Mouse (Mus musculus): ENCODE measurements around the gene Foxp1. TPM values are rescaled to one million over a fixed set of nuclear protein-coding genes. Genes with fewer than 3 reads are reported as not detected.

Gene Foxp1
- polyA plus RNA-seq, 1 experiment from 2014 or later: 99.3 TPM

GRCm38 (mm10) chr6:99515667-99516199, 6.8 kb downstream of the Foxp1 start:
- H3K9me3 ChIP-seq: no peaks in the 10 kb centered on the region
- 86% methylated on average over 7 of the region's 7 CpGs for WGBS
- no peak for DNase-seq (ENCODE audit: low spot score)
- H3K36me3 ChIP-seq: no peaks in the 10 kb centered on the region
- no peaks in the 10 kb centered on the region for H3K27me3 ChIP-seq (ENCODE audit: insufficient read depth, poor library complexity, severe bottlenecking)
- H3K27ac ChIP-seq: no peak overlapping the region
- peaks cover 10% of the 10 kb centered on the region for H3K4me1 ChIP-seq
- H3K4me3 ChIP-seq: no peak overlapping the region

- Histone ChIP-seq H3K9me3 (no peaks in the 10 kb centered on the region), H3K36me3 (peaks cover 3% of the 10 kb centered on the region; the same call in 1 of the 2 replicates), H3K4me1 (peaks cover 20% of the 10 kb centered on the region), H3K4me3 (0 out of 2 replicates have a peak overlapping the region, but pooled peaks have one; percentile 31), H3K27me3 (ENCODE audit: insufficient read depth, poor library complexity, severe bottlenecking) (no peaks in the 10 kb centered on the region), H3K27ac (peak overlapping the region; percentile 65)
- WGBS: 23% methylated on average over 6 of the region's 6 CpGs
- no peak for DNase-seq (ENCODE audit: low spot score)
Measured at GRCm38 (mm10) chr6:99511862-99512261, 10.7 kb downstream of the Foxp1 start.

GRCm38 (mm10) chr6:99509189-99509592, 13.3 kb downstream of the Foxp1 start:
- H3K27me3 ChIP-seq (ENCODE audit: insufficient read depth, poor library complexity, severe bottlenecking): no peaks in the 10 kb centered on the region
- no peak overlapping the region for H3K4me3 ChIP-seq
- H3K27ac ChIP-seq: 0 out of 2 replicates have a peak overlapping the region, but pooled peaks have one; percentile 49
- H3K4me1 ChIP-seq: peaks cover 20% of the 10 kb centered on the region
- no peak for DNase-seq (ENCODE audit: low spot score)
- peaks cover 15% of the 10 kb centered on the region; the same call in 1 of the 2 replicates for H3K36me3 ChIP-seq
- no peaks in the 10 kb centered on the region for H3K9me3 ChIP-seq
- 82% methylated on average over 9 of the region's 9 CpGs for WGBS

- Histone ChIP-seq H3K27me3 (ENCODE audit: insufficient read depth, poor library complexity, severe bottlenecking) (no peaks in the 10 kb centered on the region), H3K4me1 (peaks cover 17% of the 10 kb centered on the region), H3K36me3 (peaks cover 20% of the 10 kb centered on the region; the same call in 1 of the 2 replicates), H3K4me3 (no peak overlapping the region), H3K27ac (no peak overlapping the region), H3K9me3 (no peaks in the 10 kb centered on the region)
- no peak for DNase-seq (ENCODE audit: low spot score)
- WGBS: 84% methylated on average over 6 of the region's 6 CpGs
Measured at GRCm38 (mm10) chr6:99506816-99507215, 15.7 kb downstream of the Foxp1 start.

- WGBS: 82% methylated on average over 1 of the region's 1 CpGs
- H3K27me3 ChIP-seq (ENCODE audit: insufficient read depth, poor library complexity, severe bottlenecking): no peaks in the 10 kb centered on the region
- no peak overlapping the region for H3K4me3 ChIP-seq
- H3K4me1 ChIP-seq: peaks cover 6% of the 10 kb centered on the region; the same call in 1 of the 2 replicates
- peaks cover 20% of the 10 kb centered on the region; the same call in 1 of the 2 replicates for H3K36me3 ChIP-seq
- no peaks in the 10 kb centered on the region for H3K9me3 ChIP-seq
- DNase-seq (ENCODE audit: low spot score): no peak
- H3K27ac ChIP-seq: no peak overlapping the region
Measured at GRCm38 (mm10) chr6:99503741-99504140, 18.8 kb downstream of the Foxp1 start.

- Histone ChIP-seq H3K4me1 (peaks cover 6% of the 10 kb centered on the region; the same call in 1 of the 2 replicates), H3K4me3 (no peak overlapping the region), H3K27ac (no peak overlapping the region), H3K27me3 (ENCODE audit: insufficient read depth, poor library complexity, severe bottlenecking) (no peaks in the 10 kb centered on the region), H3K36me3 (peaks cover 20% of the 10 kb centered on the region; the same call in 1 of the 2 replicates), H3K9me3 (no peaks in the 10 kb centered on the region)
- no peak for DNase-seq (ENCODE audit: low spot score)
- 82% methylated on average over 2 of the region's 2 CpGs for WGBS
Measured at GRCm38 (mm10) chr6:99502727-99503126, 19.8 kb downstream of the Foxp1 start.

GRCm38 (mm10) chr6:99502314-99502713, 20.2 kb downstream of the Foxp1 start:
- 88% methylated on average over 6 of the region's 6 CpGs for WGBS

GRCm38 (mm10) chr6:99500570-99501270, 21.8 kb downstream of the Foxp1 start:
- Histone ChIP-seq H3K4me3 (no peak overlapping the region), H3K4me1 (peaks cover 16% of the 10 kb centered on the region), H3K36me3 (peaks cover 8% of the 10 kb centered on the region; the same call in 1 of the 2 replicates), H3K27me3 (ENCODE audit: insufficient read depth, poor library complexity, severe bottlenecking) (no peaks in the 10 kb centered on the region), H3K27ac (no peak overlapping the region), H3K9me3 (no peaks in the 10 kb centered on the region)
- DNase-seq (ENCODE audit: low spot score): no peak
- WGBS: 91% methylated on average over 3 of the region's 3 CpGs

More at GRCm38 (mm10) chr6:99502314-99502713, 20.2 kb downstream of the Foxp1 start:
- Histone ChIP-seq H3K4me1 (peaks cover 6% of the 10 kb centered on the region; the same call in 1 of the 2 replicates), H3K27ac (no peak overlapping the region), H3K27me3 (ENCODE audit: insufficient read depth, poor library complexity, severe bottlenecking) (no peaks in the 10 kb centered on the region), H3K4me3 (no peak overlapping the region), H3K9me3 (no peaks in the 10 kb centered on the region), H3K36me3 (peaks cover 20% of the 10 kb centered on the region; the same call in 1 of the 2 replicates)
- no peak for DNase-seq (ENCODE audit: low spot score)

GRCm38 (mm10) chr6:99498082-99498481, 24.4 kb downstream of the Foxp1 start:
- no peaks in the 10 kb centered on the region for H3K36me3 ChIP-seq
- WGBS: 83% methylated on average over 7 of the region's 7 CpGs
- H3K4me1 ChIP-seq: peaks cover 18% of the 10 kb centered on the region

GRCm38 (mm10) chr6:99496114-99496513, 26.4 kb downstream of the Foxp1 start:
- 64% methylated on average over 5 of the region's 5 CpGs for WGBS
- Histone ChIP-seq H3K27me3 (ENCODE audit: insufficient read depth, poor library complexity, severe bottlenecking) (no peaks in the 10 kb centered on the region), H3K9me3 (no peaks in the 10 kb centered on the region), H3K36me3 (no peaks in the 10 kb centered on the region), H3K4me3 (no peak overlapping the region), H3K4me1 (peaks cover 17% of the 10 kb centered on the region), H3K27ac (no peak overlapping the region)
- no peak for DNase-seq (ENCODE audit: low spot score)

More at GRCm38 (mm10) chr6:99498082-99498481, 24.4 kb downstream of the Foxp1 start:
- Histone ChIP-seq H3K9me3 (no peaks in the 10 kb centered on the region), H3K4me3 (no peak overlapping the region), H3K27me3 (ENCODE audit: insufficient read depth, poor library complexity, severe bottlenecking) (no peaks in the 10 kb centered on the region), H3K27ac (no peak overlapping the region)
- DNase-seq (ENCODE audit: low spot score): no peak

- Histone ChIP-seq H3K4me3 (no peak overlapping the region), H3K9me3 (no peaks in the 10 kb centered on the region), H3K27me3 (ENCODE audit: insufficient read depth, poor library complexity, severe bottlenecking) (no peaks in the 10 kb centered on the region), H3K36me3 (no peaks in the 10 kb centered on the region), H3K4me1 (peaks cover 32% of the 10 kb centered on the region), H3K27ac (no peak overlapping the region)
- 12% methylated on average over 3 of the region's 3 CpGs for WGBS
- DNase-seq (ENCODE audit: low spot score): no peak
Measured at GRCm38 (mm10) chr6:99492937-99493336, 29.6 kb downstream of the Foxp1 start.

- no peaks in the 10 kb centered on the region for H3K36me3 ChIP-seq
- 68% methylated on average over 6 of the region's 6 CpGs for WGBS
- no peak for DNase-seq (ENCODE audit: low spot score)
Measured at GRCm38 (mm10) chr6:99491979-99492544, 30.5 kb downstream of the Foxp1 start.

GRCm38 (mm10) chr6:99491146-99491545, 31.4 kb downstream of the Foxp1 start:
- DNase-seq (ENCODE audit: low spot score): no peak
- Histone ChIP-seq H3K4me3 (no peak overlapping the region), H3K27me3 (ENCODE audit: insufficient read depth, poor library complexity, severe bottlenecking) (no peaks in the 10 kb centered on the region), H3K9me3 (no peaks in the 10 kb centered on the region), H3K36me3 (no peaks in the 10 kb centered on the region), H3K27ac (no peak overlapping the region), H3K4me1 (peaks cover 26% of the 10 kb centered on the region)
- 69% methylated on average over 3 of the region's 3 CpGs for WGBS

More at GRCm38 (mm10) chr6:99491979-99492544, 30.5 kb downstream of the Foxp1 start:
- peaks cover 32% of the 10 kb centered on the region for H3K4me1 ChIP-seq
- H3K27me3 ChIP-seq (ENCODE audit: insufficient read depth, poor library complexity, severe bottlenecking): no peaks in the 10 kb centered on the region
- no peaks in the 10 kb centered on the region for H3K9me3 ChIP-seq
- no peak overlapping the region for H3K27ac ChIP-seq
- H3K4me3 ChIP-seq: no peak overlapping the region
